Mouse (Mus musculus) liver, embryonic 11.5 days (tissue): ENCODE measurements at regions not wholly inside any gene's neighbourhood (a gene's known extent, or its start where the extent isn't known, plus 50 kb on each side); places are given as distances from the start of the nearest gene placed in this dataset.
A peak's percentile ranks its signal among the peaks of the same experiment; 100 is the strongest.
"Not testable (repeated sequence)": the region's sequence is repeated elsewhere in the genome, so short reads cannot be mapped to it uniquely, and the experiment has no call there.

Experiments
- ATAC-seq: fragments of 200-750 bp; cut with Nextera tagmentation; replicated peaks from 2 replicates; pipeline ENCODE4 v1.8.0; 2017; ENCODE audit warnings: moderate number of reproducible peaks, mild to moderate bottlenecking, moderate TSS enrichment, moderate library complexity; ENCODE audit not compliant: low FRiP score
- DNase-seq: peaks from one replicate; pipeline ENCODE4 v3.0.0-alpha.2; 2017; ENCODE audit warnings: low spot score
- H3K27ac ChIP-seq: fragments of 300-500 bp; sonication (generic); 2 replicates; pipeline ENCODE4 v1.5.1; 2014; ENCODE audit warnings: mild to moderate bottlenecking, low read depth, low read length, control low read depth
- H3K27me3 ChIP-seq: fragments of 300-500 bp; sonication (generic); replicated peaks from 2 replicates; pipeline ENCODE4 v1.6.1; 2014; ENCODE audit warnings: low read length, mixed read lengths; ENCODE audit not compliant: control insufficient read depth, insufficient read depth
- H3K36me3 ChIP-seq: fragments of 300-500 bp; sonication (generic); 2 replicates; pipeline ENCODE4 v1.6.1; 2014; ENCODE audit warnings: mild to moderate bottlenecking, low read length, moderate library complexity, mixed read lengths; ENCODE audit not compliant: control insufficient read depth, insufficient read depth
- H3K4me1 ChIP-seq: fragments of 300-500 bp; sonication (generic); replicated peaks from 2 replicates; pipeline ENCODE4 v1.6.1; 2014; ENCODE audit warnings: low read length, mixed read lengths; ENCODE audit not compliant: control insufficient read depth, insufficient read depth
- H3K4me2 ChIP-seq: fragments of 300-500 bp; sonication (generic); 2 replicates; pipeline ENCODE4 v1.6.1; 2014; ENCODE audit warnings: mild to moderate bottlenecking, control low read depth, moderate library complexity
- H3K4me3 ChIP-seq: fragments of 300-500 bp; sonication (generic); 2 replicates; pipeline ENCODE4 v1.5.1; 2014; ENCODE audit warnings: low read depth, low read length, control low read depth
- H3K9ac ChIP-seq: fragments of 300-500 bp; sonication (generic); 2 replicates; pipeline ENCODE4 v1.6.1; 2014; ENCODE audit warnings: low read depth, low read length, control low read depth
- H3K9me3 ChIP-seq: fragments of 300-500 bp; sonication (generic); 2 replicates; pipeline ENCODE4 v1.6.1; 2016; ENCODE audit warnings: low read length, inconsistent platforms, mixed read lengths; ENCODE audit not compliant: control insufficient read depth
- WGBS: fragments of 180-500 bp; shearing (Covaris S2); extraction: QIAGEN DNeasy Blood & Tissue Kit; methylation state at CpG from one replicate; pipeline ENCODE4 v1.1.7; 2014; 5-methylcytosine and 5-hydroxymethylcytosine counted together

DNA sequence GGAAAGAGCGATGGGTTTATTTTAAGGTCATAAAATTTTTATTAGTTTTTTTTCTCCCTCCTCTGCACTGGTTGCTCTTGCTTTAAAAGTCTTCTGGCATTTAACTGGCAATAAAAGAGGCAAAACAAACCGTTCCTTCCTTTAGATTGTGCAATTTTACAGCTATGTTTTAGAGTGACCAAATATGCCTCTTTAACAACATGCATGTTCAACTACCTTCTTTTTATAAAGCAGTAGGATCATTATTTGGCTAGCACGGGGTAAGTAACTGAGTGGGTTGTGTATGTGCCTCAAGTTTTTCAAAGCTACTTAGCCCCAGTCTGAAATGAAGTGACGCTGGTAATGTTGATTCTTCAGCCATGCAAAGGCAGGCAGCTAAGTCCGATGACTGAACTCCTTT, 284.7 kb upstream of the Klf6 start:
- no peak for DNase-seq
- WGBS = 72% methylated on average over 5 of the region's 5 CpGs
- ATAC-seq = no peak
- H3K36me3 ChIP-seq = no peaks in the 10 kb centered on the region
- no peaks in the 10 kb centered on the region for H3K9me3 ChIP-seq
- H3K4me1 ChIP-seq = no peaks in the 10 kb centered on the region
- H3K27ac ChIP-seq = no peak overlapping the region
- H3K4me2 ChIP-seq = no peak overlapping the region
- H3K9ac ChIP-seq = no peak overlapping the region
- H3K4me3 ChIP-seq = no peak overlapping the region
- no peaks in the 10 kb centered on the region for H3K27me3 ChIP-seq

DNA sequence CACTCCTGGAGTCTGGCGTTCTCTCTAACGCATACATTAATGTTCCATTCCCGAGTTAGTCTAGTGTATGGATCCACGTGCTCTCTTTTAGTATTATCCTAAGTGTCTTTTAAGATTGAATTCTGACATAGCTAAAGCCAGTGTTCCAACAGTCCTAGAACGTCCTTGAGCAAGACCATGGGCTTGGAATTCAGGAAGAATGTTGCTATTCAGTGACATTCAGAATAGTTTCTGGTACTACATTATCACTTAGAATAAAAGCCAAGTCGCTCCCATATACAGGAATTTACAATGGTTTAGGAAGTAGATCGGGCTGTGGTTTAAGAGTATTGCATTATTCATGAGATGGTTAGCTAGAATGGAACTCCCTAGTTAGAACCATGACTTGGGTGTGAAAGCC, 277.6 kb upstream of the Klf6 start:
- not testable (repeated sequence) for H3K27ac ChIP-seq, ATAC-seq, H3K9ac ChIP-seq, H3K4me2 ChIP-seq, H3K9me3 ChIP-seq, H3K4me1 ChIP-seq, H3K36me3 ChIP-seq, DNase-seq, H3K27me3 ChIP-seq, H3K4me3 ChIP-seq
- 87% methylated on average over 7 of the region's 7 CpGs for WGBS

DNA sequence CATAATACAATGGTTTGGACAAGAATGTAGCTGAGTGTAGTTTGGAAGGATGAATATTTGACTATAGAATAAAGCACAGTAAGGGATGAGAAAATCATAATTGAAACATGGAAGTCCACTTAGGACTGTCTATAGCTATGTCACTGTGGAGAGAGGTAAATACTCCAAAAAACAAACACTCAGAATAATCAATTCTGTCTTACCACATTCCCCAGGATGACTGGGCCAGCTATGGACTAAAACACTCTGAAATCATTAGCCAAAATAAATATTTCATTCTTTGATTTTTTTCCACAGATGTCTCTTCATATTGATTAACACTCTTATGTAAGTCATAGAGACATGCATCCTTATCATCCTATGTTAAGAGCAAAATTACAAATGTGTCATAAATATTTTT, 274.1 kb upstream of the Klf6 start:
- no peak overlapping the region for H3K4me2 ChIP-seq
- H3K9me3 ChIP-seq = no peaks in the 10 kb centered on the region
- H3K9ac ChIP-seq = no peak overlapping the region
- no peak overlapping the region for H3K27ac ChIP-seq
- H3K36me3 ChIP-seq = no peaks in the 10 kb centered on the region
- H3K27me3 ChIP-seq = no peaks in the 10 kb centered on the region
- DNase-seq = no peak
- no peak overlapping the region for H3K4me3 ChIP-seq
- ATAC-seq = no peak
- H3K4me1 ChIP-seq = no peaks in the 10 kb centered on the region

DNA sequence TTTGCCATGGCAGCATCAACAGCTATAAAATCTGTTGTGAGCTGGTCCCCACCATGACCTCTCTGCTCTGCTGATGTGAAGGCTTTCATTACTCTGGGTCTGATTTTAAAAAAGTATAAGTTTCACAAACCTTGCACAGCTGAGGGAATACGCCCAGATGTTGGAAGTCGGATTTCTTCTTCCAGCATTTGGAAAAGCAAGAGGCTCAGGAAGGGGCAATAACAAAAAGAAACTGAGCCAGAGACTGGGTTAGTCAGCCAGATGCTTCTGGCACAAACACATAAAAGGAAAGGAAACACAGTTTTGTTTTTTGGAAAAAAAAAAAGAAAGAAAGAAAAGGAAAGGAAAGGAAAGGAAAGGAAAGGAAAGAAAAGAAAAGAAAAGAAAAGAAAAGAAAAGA, 270.0 kb upstream of the Klf6 start:
- H3K9me3 ChIP-seq = no peaks in the 10 kb centered on the region
- no peaks in the 10 kb centered on the region for H3K36me3 ChIP-seq
- no peaks in the 10 kb centered on the region for H3K4me1 ChIP-seq
- H3K4me3 ChIP-seq = no peak overlapping the region
- no peak for ATAC-seq
- H3K27me3 ChIP-seq = no peaks in the 10 kb centered on the region
- no peak overlapping the region for H3K27ac ChIP-seq
- no peak overlapping the region for H3K4me2 ChIP-seq
- no peak for DNase-seq
- 82% methylated on average over 2 of the region's 2 CpGs for WGBS
- H3K9ac ChIP-seq = no peak overlapping the region

DNA sequence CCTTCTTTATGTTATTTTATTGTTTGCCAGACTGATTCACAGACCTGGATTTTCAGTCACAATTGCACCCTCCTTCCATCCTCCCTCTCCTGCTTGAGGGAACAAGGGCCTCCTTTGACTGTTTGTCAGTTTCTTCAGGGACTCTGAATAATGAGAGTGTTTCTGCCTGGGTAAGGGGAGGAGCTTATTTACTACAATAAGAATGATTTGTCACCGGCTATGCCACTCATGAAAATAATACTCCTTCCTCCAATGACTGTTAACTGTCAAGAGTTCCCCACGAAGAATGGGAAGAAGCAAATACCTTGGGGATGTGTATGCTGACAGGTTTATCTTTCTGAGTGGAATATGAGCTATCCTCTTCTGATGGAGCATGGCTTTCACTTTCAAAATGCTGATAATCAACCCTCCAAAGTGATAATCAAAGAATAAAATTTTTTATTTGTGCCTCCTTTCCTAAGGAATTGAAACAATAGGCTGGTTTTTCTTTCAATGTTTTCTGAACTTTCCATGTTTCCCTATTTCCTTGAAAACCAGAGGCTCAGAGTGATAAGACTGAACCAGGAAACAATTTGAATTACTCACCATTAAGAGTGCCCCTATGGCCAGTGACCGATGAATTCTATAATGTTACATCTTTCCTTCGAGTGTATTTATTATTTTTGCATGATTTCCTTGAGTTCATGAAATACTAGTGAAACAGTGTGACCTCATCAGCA, 269.3 kb upstream of the Klf6 start:
- DNase-seq (no peak), ATAC-seq (peak; percentile 65; the same call in 1 of the 2 replicates)
- Histone ChIP-seq H3K4me1 (no peaks in the 10 kb centered on the region), H3K9ac (no peak overlapping the region), H3K4me3 (no peak overlapping the region), H3K4me2 (peak overlapping the region; percentile 24; the same call in 1 of the 2 replicates), H3K27me3 (no peaks in the 10 kb centered on the region), H3K9me3 (no peaks in the 10 kb centered on the region), H3K27ac (0 out of 2 replicates have a peak overlapping the region, but pooled peaks have one; percentile 8), H3K36me3 (no peaks in the 10 kb centered on the region)
- WGBS = 23% methylated on average over 4 of the region's 4 CpGs

DNA sequence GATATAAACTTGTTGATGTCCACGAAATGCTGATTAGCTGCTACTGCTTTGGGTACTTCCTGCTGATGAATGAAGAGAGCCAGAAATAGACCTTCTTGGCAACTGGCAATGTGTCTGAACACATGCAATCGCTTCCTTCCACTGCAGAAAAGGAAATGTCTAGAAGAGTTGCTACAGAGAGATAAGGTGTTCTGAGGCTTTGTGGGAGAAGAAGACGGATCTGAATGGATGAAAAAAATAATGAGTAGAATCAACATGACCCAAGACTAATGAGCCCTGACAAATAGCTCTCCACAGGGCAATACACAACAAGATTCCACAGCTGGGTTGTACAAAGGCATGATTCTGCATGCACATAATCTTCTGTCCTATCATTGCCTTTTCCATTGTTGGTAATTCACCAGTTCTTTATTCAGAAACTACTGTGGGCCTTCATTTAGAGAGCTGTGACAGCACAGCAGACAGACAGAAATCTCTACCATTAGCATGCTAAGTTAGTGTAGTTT, 268.7 kb upstream of the Klf6 start:
- no peaks in the 10 kb centered on the region for H3K36me3 ChIP-seq
- ATAC-seq (peak; percentile 86), DNase-seq (no peak)
- no peak overlapping the region for H3K4me2 ChIP-seq
- 25% methylated on average over 3 of the region's 3 CpGs for WGBS
- no peak overlapping the region for H3K27ac ChIP-seq
- H3K9me3 ChIP-seq = no peaks in the 10 kb centered on the region
- H3K4me1 ChIP-seq = no peaks in the 10 kb centered on the region
- no peak overlapping the region for H3K4me3 ChIP-seq
- no peak overlapping the region for H3K9ac ChIP-seq
- no peaks in the 10 kb centered on the region for H3K27me3 ChIP-seq

DNA sequence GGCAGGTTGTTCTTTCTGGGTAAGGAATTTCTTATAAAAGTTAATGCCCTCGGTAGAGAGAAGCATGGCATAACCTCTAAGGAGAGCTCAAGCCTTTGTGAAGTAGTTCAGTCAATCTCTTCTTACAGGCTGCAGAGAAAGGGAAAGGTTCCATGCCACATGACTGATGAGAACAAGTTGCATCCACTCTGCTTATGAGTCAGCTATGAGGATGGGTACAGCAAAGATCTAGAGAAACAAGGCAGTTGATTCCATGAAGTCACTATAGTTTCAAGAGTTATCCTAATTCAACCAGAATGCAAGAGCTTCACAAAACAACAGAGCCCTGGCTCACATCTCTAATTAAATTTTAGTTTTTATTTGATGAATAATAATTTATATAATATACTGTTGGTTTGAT, 259.6 kb upstream of the Klf6 start:
- H3K36me3 ChIP-seq = no peaks in the 10 kb centered on the region
- H3K4me1 ChIP-seq = no peaks in the 10 kb centered on the region; the same call in 1 of the 2 replicates
- H3K4me3 ChIP-seq = no peak overlapping the region
- no peak overlapping the region for H3K4me2 ChIP-seq
- no peak overlapping the region for H3K9ac ChIP-seq
- H3K9me3 ChIP-seq = no peaks in the 10 kb centered on the region
- no peaks in the 10 kb centered on the region for H3K27me3 ChIP-seq
- WGBS = 71% methylated on average over 1 of the region's 1 CpGs
- H3K27ac ChIP-seq = no peak overlapping the region
- DNase-seq (no peak), ATAC-seq (no peak)

DNA sequence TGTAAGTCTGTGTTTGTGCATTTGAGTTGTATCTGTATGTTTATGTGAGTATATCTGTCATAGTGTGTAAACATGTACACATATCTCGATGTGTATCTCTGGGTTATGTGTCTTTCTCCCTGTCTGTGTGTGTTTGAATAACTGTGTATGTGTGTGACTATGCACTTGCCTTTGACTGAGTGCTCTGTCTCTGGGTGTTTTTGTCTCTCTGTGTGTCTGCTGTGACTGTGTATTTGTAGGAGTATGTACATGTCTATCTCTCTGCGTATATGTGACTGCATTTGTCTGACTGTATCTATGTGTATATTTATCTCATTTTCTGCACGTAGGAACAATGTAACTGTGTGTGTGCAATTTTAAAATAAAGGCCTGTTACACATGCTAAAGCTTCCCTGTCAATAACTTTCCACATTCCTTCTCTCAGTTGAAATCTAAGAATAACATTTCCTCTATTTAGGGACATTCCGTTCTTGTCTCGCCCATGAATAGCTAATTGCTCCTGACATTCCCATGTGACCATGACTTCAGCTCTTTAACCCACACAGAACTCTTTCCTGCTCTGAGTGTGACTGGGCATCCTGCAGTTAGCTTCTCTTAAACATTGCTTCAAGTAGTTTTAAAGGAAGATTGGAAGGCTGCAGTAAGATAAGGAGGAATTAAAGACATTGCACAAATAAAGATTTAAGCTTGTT, 257.2 kb upstream of the Klf6 start:
- H3K4me2 ChIP-seq = no peak overlapping the region
- WGBS = 61% methylated on average over 5 of the region's 5 CpGs
- ATAC-seq (peak; percentile 41; the same call in 1 of the 2 replicates), DNase-seq (no peak)
- no peaks in the 10 kb centered on the region for H3K27me3 ChIP-seq
- H3K4me3 ChIP-seq = no peak overlapping the region
- H3K9ac ChIP-seq = no peak overlapping the region
- no peaks in the 10 kb centered on the region for H3K9me3 ChIP-seq
- H3K36me3 ChIP-seq = no peaks in the 10 kb centered on the region
- H3K27ac ChIP-seq = no peak overlapping the region
- no peaks in the 10 kb centered on the region; the same call in 1 of the 2 replicates for H3K4me1 ChIP-seq

DNA sequence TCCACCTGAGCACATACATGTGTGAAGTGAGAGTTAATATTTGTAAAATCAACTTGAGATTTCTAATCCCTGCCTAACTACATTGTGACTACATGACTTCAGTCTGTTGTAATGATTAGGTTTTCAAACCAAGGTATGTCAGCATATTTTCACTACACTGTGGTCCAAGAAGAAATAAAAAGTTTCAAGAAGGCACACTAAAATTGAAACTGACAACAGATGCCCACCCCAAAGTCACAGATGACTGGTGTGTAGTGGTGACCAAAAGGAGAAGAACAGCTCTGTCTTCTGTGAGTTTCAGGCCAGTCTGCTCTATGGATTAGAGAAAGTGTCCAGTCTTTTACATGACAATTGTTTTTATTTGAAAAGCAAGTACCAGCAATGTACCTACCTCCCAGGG, 255.9 kb upstream of the Klf6 start:
- no peak overlapping the region for H3K4me3 ChIP-seq
- no peaks in the 10 kb centered on the region for H3K27me3 ChIP-seq
- no peak overlapping the region for H3K9ac ChIP-seq
- H3K4me1 ChIP-seq = no peaks in the 10 kb centered on the region; the same call in 1 of the 2 replicates
- no peaks in the 10 kb centered on the region for H3K36me3 ChIP-seq
- H3K9me3 ChIP-seq = no peaks in the 10 kb centered on the region
- H3K27ac ChIP-seq = no peak overlapping the region
- ATAC-seq = no peak
- H3K4me2 ChIP-seq = no peak overlapping the region
- no peak for DNase-seq
